Mouse (Mus musculus) midbrain, embryonic 15.5 days (tissue): ENCODE data around the gene Tmem259. TPM values are rescaled to one million over a fixed set of nuclear protein-coding genes. Genes with fewer than 3 reads are reported as not detected.

Experiments used
- ATAC-seq: fragments of 200-750 bp; cut with Nextera tagmentation; replicated peaks from 2 replicates; pipeline ENCODE4 v1.8.0; 2017; ENCODE audit warnings: moderate TSS enrichment
- H3K27ac ChIP-seq: fragments of 300-500 bp; sonication (generic); 2 replicates; pipeline ENCODE4 v1.5.1; 2015; ENCODE audit warnings: mild to moderate bottlenecking, inconsistent platforms
- H3K27me3 ChIP-seq: fragments of 300-500 bp; sonication (generic); replicated peaks from 2 replicates; pipeline ENCODE4 v1.6.1; 2015; ENCODE audit warnings: inconsistent platforms
- H3K36me3 ChIP-seq: fragments of 300-500 bp; sonication (generic); replicated peaks from 2 replicates; pipeline ENCODE4 v1.6.1; 2015; ENCODE audit warnings: inconsistent platforms
- H3K4me1 ChIP-seq: fragments of 300-500 bp; sonication (generic); 2 replicates; pipeline ENCODE4 v1.6.1; 2015; ENCODE audit warnings: inconsistent platforms
- H3K4me2 ChIP-seq: fragments of 300-500 bp; sonication (generic); 2 replicates; pipeline ENCODE4 v1.6.1; 2015; ENCODE audit warnings: inconsistent platforms, mild to moderate bottlenecking, moderate library complexity
- H3K4me3 ChIP-seq: fragments of 300-500 bp; sonication (generic); 2 replicates; pipeline ENCODE4 v1.5.1; 2015; ENCODE audit warnings: mild to moderate bottlenecking, inconsistent platforms
- H3K9ac ChIP-seq: fragments of 300-500 bp; sonication (generic); 2 replicates; pipeline ENCODE4 v1.6.1; 2015; ENCODE audit warnings: mild to moderate bottlenecking, inconsistent platforms
- H3K9me3 ChIP-seq: fragments of 300-500 bp; sonication (generic); 2 replicates; pipeline ENCODE4 v1.6.1; 2016; ENCODE audit warnings: inconsistent platforms
- WGBS: fragments of 180-500 bp; shearing (Covaris S2); methylation state at CpG from one replicate; pipeline ENCODE4 v1.1.7; 2015; ENCODE audit warnings: mixed read lengths; 5-methylcytosine and 5-hydroxymethylcytosine counted together
- polyA plus RNA-seq: library from polyadenylated mRNA; unstranded; fragments of >200 nt; fragmentation: Nextera tagmentation; extraction: Ambion mirVana; gene quantifications from 2 replicates; pipeline ENCODE4 v1.2.1, GENCODE M21; 2015

The Tmem259 gene
- polyA plus RNA-seq, 1 experiment from 2014 or later = 24.3 TPM

- peak overlapping the region; percentile 79 for H3K4me2 ChIP-seq
- peaks cover 8% of the 10 kb centered on the region for H3K36me3 ChIP-seq
- H3K27ac ChIP-seq = peak overlapping the region; percentile 93
- H3K4me3 ChIP-seq = peak overlapping the region; percentile 74
- peaks cover 51% of the 10 kb centered on the region for H3K4me1 ChIP-seq
- no peak for ATAC-seq
- peaks cover 20% of the 10 kb centered on the region for H3K27me3 ChIP-seq
- 3% methylated on average over 18 of the region's 21 CpGs for WGBS
- H3K9me3 ChIP-seq = no peaks in the 10 kb centered on the region
- H3K9ac ChIP-seq = peak overlapping the region; percentile 89
Measured at GRCm38 (mm10) chr10:79983670-79984069, 460 bp downstream of the Tmem259 start.

DNA sequence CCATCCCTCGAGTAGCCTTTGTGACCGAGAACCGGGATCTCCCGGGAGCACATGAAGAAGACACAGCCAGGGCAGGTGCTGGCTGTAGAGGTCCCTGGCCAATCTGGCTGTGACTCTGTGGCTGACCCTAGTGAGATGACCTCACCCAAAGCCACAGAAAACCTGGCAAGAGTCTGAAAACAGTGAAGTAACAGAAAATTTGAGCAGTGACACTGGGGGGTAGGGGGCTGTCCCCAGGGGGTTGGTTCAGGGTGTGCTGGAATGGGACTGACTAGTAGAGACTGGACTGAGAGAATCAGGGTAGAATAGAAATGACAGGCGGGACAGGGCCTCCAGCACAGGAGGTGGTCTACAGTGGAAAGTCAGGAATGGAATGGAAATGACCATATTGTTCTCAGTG is 925 bp downstream of the Tmem259 start:
- H3K4me3 ChIP-seq = peak overlapping the region; percentile 74
- peaks cover 15% of the 10 kb centered on the region for H3K27me3 ChIP-seq
- peaks cover 47% of the 10 kb centered on the region for H3K4me1 ChIP-seq
- ATAC-seq = no peak
- peak overlapping the region; percentile 93 for H3K27ac ChIP-seq
- H3K4me2 ChIP-seq = peak overlapping the region; percentile 79
- peak overlapping the region; percentile 89 for H3K9ac ChIP-seq
- peaks cover 12% of the 10 kb centered on the region for H3K36me3 ChIP-seq
- 71% methylated on average over 5 of the region's 5 CpGs for WGBS
- no peaks in the 10 kb centered on the region for H3K9me3 ChIP-seq

GRCm38 (mm10) chr10:79979401-79980155 is 4.6 kb downstream of the Tmem259 start:
- H3K4me3 ChIP-seq = no peak overlapping the region
- 91% methylated on average over 22 of the region's 22 CpGs for WGBS
- no peaks in the 10 kb centered on the region for H3K9me3 ChIP-seq
- ATAC-seq = no peak
- no peaks in the 10 kb centered on the region for H3K27me3 ChIP-seq
- no peak overlapping the region for H3K27ac ChIP-seq
- peaks cover 28% of the 10 kb centered on the region for H3K4me1 ChIP-seq
- no peak overlapping the region for H3K4me2 ChIP-seq
- peaks cover 42% of the 10 kb centered on the region for H3K36me3 ChIP-seq
- H3K9ac ChIP-seq = no peak overlapping the region

DNA sequence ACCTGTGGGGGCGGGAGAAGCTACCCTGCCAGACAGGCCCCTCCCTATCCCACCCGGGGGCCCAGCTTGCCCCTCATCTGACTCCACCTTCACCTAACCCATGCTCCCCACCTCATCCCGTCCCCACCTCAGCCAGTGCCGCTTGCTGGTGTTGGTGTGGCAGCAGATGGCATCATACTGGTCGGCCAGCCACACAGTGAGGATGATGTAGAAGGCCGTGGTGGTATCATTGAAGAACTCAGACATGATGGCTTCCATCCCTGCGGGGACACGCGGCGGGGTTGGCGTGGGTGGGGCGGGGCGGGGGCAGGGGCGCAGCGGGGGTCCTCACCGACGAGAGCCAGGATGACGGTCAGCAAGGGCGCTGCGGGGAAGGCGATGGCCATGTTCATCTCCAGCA is 6.1 kb downstream of the Tmem259 start:
- no peak for ATAC-seq

DNA sequence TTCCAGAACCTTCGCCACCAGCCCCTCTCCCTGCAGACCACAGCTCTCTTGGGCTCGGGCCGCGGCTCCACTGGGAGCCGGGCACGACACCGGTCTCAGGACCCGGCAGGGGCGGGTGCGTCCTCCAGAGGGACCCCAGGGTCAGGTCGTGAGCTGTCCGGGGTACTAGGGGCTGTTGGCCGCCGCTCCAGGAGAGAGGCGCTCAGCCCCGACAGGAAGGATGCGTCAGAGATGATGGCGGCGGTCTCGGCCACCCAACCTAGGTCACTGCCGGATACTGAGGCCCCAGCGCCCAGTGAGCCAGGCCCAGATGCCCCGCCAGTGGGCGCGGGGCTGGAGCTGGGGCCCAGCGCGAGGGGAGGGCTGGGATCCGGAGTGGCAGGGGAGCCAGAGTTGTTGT is 6.8 kb downstream of the Tmem259 start:
- no peak overlapping the region for H3K9ac ChIP-seq
- H3K36me3 ChIP-seq = peaks cover 42% of the 10 kb centered on the region
- H3K4me3 ChIP-seq = no peak overlapping the region
- no peak overlapping the region for H3K4me2 ChIP-seq
- peaks cover 14% of the 10 kb centered on the region for H3K4me1 ChIP-seq
- WGBS = 79% methylated on average over 28 of the region's 28 CpGs
- peaks cover 9% of the 10 kb centered on the region; the same call in 1 of the 2 replicates for H3K27me3 ChIP-seq
- no peaks in the 10 kb centered on the region for H3K9me3 ChIP-seq
- H3K27ac ChIP-seq = no peak overlapping the region
- ATAC-seq = no peak

More for the DNA sequence above, 6.1 kb downstream of the Tmem259 start:
- no peak overlapping the region for H3K4me2 ChIP-seq
- H3K9me3 ChIP-seq = no peaks in the 10 kb centered on the region
- peaks cover 21% of the 10 kb centered on the region for H3K4me1 ChIP-seq
- no peak overlapping the region for H3K4me3 ChIP-seq
- no peak overlapping the region for H3K9ac ChIP-seq
- peaks cover 42% of the 10 kb centered on the region for H3K36me3 ChIP-seq
- WGBS = 94% methylated on average over 21 of the region's 21 CpGs
- H3K27ac ChIP-seq = no peak overlapping the region
- H3K27me3 ChIP-seq = peaks cover 1% of the 10 kb centered on the region; the same call in 1 of the 2 replicates

DNA sequence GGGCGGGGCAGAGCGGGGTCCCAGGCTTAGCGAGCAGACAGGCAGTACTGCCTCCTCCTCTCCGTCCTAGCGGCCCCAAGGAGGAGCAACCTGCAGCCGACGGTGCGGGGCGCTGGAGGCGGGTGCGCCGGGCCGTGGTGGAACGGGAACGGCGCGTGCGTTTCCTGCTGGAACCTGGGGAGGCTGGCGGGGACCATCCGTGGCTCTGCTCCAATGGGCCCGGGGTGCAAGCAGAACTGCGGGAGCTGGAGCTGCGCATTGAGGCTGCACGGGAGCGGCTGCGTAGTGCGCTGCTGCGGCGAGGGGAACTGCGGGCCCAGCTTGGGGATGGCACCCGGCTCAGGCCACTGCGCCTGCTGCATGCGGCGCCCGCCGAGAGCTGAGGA is 7.4 kb downstream of the Tmem259 start:
- 74% methylated on average over 36 of the region's 36 CpGs for WGBS
- Histone ChIP-seq H3K9ac (no peak overlapping the region), H3K4me3 (no peak overlapping the region), H3K27me3 (peaks cover 15% of the 10 kb centered on the region), H3K27ac (no peak overlapping the region), H3K36me3 (peaks cover 42% of the 10 kb centered on the region), H3K4me1 (peaks cover 10% of the 10 kb centered on the region; the same call in 1 of the 2 replicates), H3K9me3 (no peaks in the 10 kb centered on the region), H3K4me2 (no peak overlapping the region)
- no peak for ATAC-seq

- Histone ChIP-seq H3K9ac (no peak overlapping the region), H3K27ac (no peak overlapping the region), H3K36me3 (peaks cover 42% of the 10 kb centered on the region), H3K9me3 (no peaks in the 10 kb centered on the region), H3K4me3 (no peak overlapping the region), H3K4me1 (peaks cover 6% of the 10 kb centered on the region; the same call in 1 of the 2 replicates), H3K27me3 (peaks cover 20% of the 10 kb centered on the region), H3K4me2 (no peak overlapping the region)
- no peak for ATAC-seq
- WGBS = 83% methylated on average over 28 of the region's 28 CpGs
Measured at GRCm38 (mm10) chr10:79976071-79976721, 7.9 kb downstream of the Tmem259 start.

- Histone ChIP-seq H3K9me3 (no peaks in the 10 kb centered on the region), H3K27ac (no peak overlapping the region), H3K36me3 (peaks cover 42% of the 10 kb centered on the region), H3K27me3 (peaks cover 29% of the 10 kb centered on the region), H3K9ac (no peak overlapping the region), H3K4me3 (no peak overlapping the region), H3K4me2 (no peak overlapping the region), H3K4me1 (peaks cover 8% of the 10 kb centered on the region)
- ATAC-seq = no peak
- WGBS = 88% methylated on average over 8 of the region's 8 CpGs
Measured at GRCm38 (mm10) chr10:79974668-79975067, 9.5 kb downstream of the Tmem259 start.

- no peak for ATAC-seq
- 90% methylated on average over 21 of the region's 21 CpGs for WGBS
- no peak overlapping the region for H3K4me3 ChIP-seq
- H3K36me3 ChIP-seq = peaks cover 38% of the 10 kb centered on the region
- peaks cover 35% of the 10 kb centered on the region for H3K27me3 ChIP-seq
- no peak overlapping the region for H3K27ac ChIP-seq
- H3K9ac ChIP-seq = no peak overlapping the region
- peaks cover 8% of the 10 kb centered on the region for H3K4me1 ChIP-seq
- H3K4me2 ChIP-seq = no peak overlapping the region
- no peaks in the 10 kb centered on the region for H3K9me3 ChIP-seq
Measured at GRCm38 (mm10) chr10:79974087-79974486, 10.0 kb downstream of the Tmem259 start.

DNA sequence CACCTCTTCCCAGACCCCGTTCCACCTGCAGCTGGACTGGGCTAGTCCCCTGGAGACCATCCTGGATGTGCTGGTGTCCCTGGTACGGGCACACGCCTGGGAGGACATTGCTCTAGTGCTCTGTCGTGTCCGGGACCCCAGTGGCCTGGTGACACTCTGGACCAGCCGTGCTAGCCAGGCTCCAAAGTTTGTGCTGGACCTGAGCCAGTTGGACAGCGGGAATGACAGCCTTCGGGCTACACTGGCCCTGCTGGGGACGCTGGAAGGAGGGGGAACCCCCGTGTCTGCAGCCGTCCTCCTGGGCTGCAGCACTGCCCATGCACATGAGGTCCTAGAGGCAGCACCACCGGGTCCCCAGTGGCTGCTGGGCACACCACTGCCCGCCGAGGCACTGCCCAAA is 11.3 kb downstream of the Tmem259 start:
- H3K9me3 ChIP-seq = no peaks in the 10 kb centered on the region
- H3K4me1 ChIP-seq = peaks cover 8% of the 10 kb centered on the region
- H3K4me2 ChIP-seq = no peak overlapping the region
- no peak overlapping the region for H3K9ac ChIP-seq
- no peak overlapping the region for H3K4me3 ChIP-seq
- no peak for ATAC-seq
- H3K27ac ChIP-seq = no peak overlapping the region
- 76% methylated on average over 14 of the region's 14 CpGs for WGBS
- H3K27me3 ChIP-seq = peaks cover 35% of the 10 kb centered on the region
- H3K36me3 ChIP-seq = peaks cover 26% of the 10 kb centered on the region

- peaks cover 35% of the 10 kb centered on the region for H3K27me3 ChIP-seq
- peaks cover 8% of the 10 kb centered on the region for H3K4me1 ChIP-seq
- H3K9ac ChIP-seq = peak overlapping the region; percentile 4; the same call in 1 of the 2 replicates
- no peak overlapping the region for H3K27ac ChIP-seq
- peaks cover 20% of the 10 kb centered on the region for H3K36me3 ChIP-seq
- peak overlapping the region; percentile 51 for H3K4me2 ChIP-seq
- no peak for ATAC-seq
- no peaks in the 10 kb centered on the region for H3K9me3 ChIP-seq
- WGBS = 4% methylated on average over 21 of the region's 21 CpGs
- H3K4me3 ChIP-seq = peak overlapping the region; percentile 30
Measured at GRCm38 (mm10) chr10:79971183-79971497, 13.0 kb downstream of the Tmem259 start.

GRCm38 (mm10) chr10:79970415-79971182 is 13.5 kb downstream of the Tmem259 start, which contains the start of gene Grin3b:
Gene Grin3b, plus strand, starts transcription at chr10:79970715.
- Histone ChIP-seq H3K4me1 (peaks cover 8% of the 10 kb centered on the region), H3K27me3 (peaks cover 35% of the 10 kb centered on the region), H3K4me3 (peak within 1 kb of the TSS; percentile 30), H3K9ac (peak within 1 kb of the TSS; percentile 4; the same call in 1 of the 2 replicates), H3K9me3 (no peaks in the 10 kb centered on the region), H3K27ac (no peak within 1 kb of the TSS), H3K4me2 (peak within 1 kb of the TSS; percentile 51), H3K36me3 (peaks cover 15% of the 10 kb centered on the region)
- WGBS = 8% methylated on average over 47 of the region's 47 CpGs
- no peak for ATAC-seq
